Mouse (Mus musculus): Measurements from ENCODE around the gene Cradd. TPM values are rescaled to one million over a fixed set of nuclear protein-coding genes. Genes with fewer than 3 reads are reported as not detected.

The Cradd gene
- total and polyA plus RNA-seq, 3 experiments, result 1.9 to 9.0 TPM; not detected in 1

DNA sequence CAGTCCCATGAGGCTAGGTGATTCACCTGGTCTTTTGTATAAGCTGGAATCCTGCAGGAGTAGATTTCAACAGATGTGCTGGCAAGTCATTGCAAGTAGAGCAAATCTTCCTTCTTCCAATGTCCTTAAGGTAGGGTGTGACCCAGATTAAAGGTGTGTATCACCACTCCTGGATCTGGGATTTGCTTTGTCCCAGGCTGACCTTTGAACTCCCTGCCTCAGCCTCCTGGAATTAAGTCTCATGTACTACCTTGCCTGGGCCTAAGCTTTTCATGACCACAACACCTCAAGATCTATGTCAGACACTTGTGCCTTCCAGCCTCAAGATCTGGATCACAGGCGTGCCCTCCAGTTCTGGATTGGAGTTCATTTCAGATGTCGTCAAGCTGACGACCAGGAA, 41.9 kb downstream of the Cradd start:
- TF ChIP-seq TBP (IDR thresholded peaks at IDR 0.05; ENCODE audit: low read depth, low read length) (no peak), E2F4 (IDR thresholded peaks at IDR 0.05; ENCODE audit: borderline replicate concordance, low read depth, low read length) (no peak), TAL1 (IDR thresholded peaks at IDR 0.05; ENCODE audit: low read length) (no peak), MYC (IDR thresholded peaks at IDR 0.05; ENCODE audit: low read depth, low read length) (no peak), SIN3A (IDR thresholded peaks at IDR 0.05; ENCODE audit: low read length) (no peak), EP300 (IDR thresholded peaks at IDR 0.05; ENCODE audit: low read depth in 1 of 2, low read length in 2 of 2) (no peak), SMC3 (IDR thresholded peaks at IDR 0.05; ENCODE audit: low read depth, low read length) (no peak), CHD1 (IDR thresholded peaks at IDR 0.05; ENCODE audit: low read depth, low read length) (no peak), POLR2AphosphoS2 (IDR thresholded peaks at IDR 0.05; ENCODE audit: low read length) (no peak), KAT2A (conservative IDR thresholded peaks at IDR 0.05; ENCODE audit: low read depth, low read length) (no peak), USF1 (IDR thresholded peaks at IDR 0.05; ENCODE audit: low read depth, low read length) (no peak), ZC3H11A (IDR thresholded peaks at IDR 0.05; ENCODE audit: low read depth, low read length) (no peak), ELF1 (IDR thresholded peaks at IDR 0.05; ENCODE audit: low read depth, low read length) (no peak), RAD21 (IDR thresholded peaks at IDR 0.05; ENCODE audit: low read depth, low read length) (no peak), POLR2AphosphoS5 (IDR thresholded peaks at IDR 0.05; ENCODE audit: borderline replicate concordance, low read depth, low read length) (no peak), TCF12 (IDR thresholded peaks at IDR 0.05; ENCODE audit: low read depth, low read length) (no peak), RCOR1 (IDR thresholded peaks at IDR 0.05; ENCODE audit: low read depth, low read length) (no peak), MAX (IDR thresholded peaks at IDR 0.05; ENCODE audit: low read length) (no peak)
- Histone ChIP-seq H3K27ac (ENCODE audit: control insufficient read depth, low read depth, low read length) (no peak overlapping the region), H3K36me3 (ENCODE audit: control insufficient read depth in 1 of 2, insufficient read depth in 2 of 2, low read length in 2 of 2) (no peaks in the 10 kb centered on the region), H3K4me3 (ENCODE audit: control insufficient read depth in 1 of 2, insufficient read depth in 1 of 2, low read depth in 2 of 2, low read length in 2 of 2) (no peak overlapping the region), H3K27me3 (ENCODE audit: control insufficient read depth in 1 of 2, insufficient read depth in 2 of 2, low read length in 2 of 2) (no peaks in the 10 kb centered on the region), H3K4me1 (ENCODE audit: control insufficient read depth in 1 of 2, insufficient read depth in 2 of 2, low read length in 2 of 2) (peaks cover 3 to 6% of the 10 kb centered on the region in 2 experiments; a peak in 2 of 4 replicates), H3K9ac (ENCODE audit: control insufficient read depth, low read depth, low read length, poor library complexity, severe bottlenecking) (no peak overlapping the region), H3K79me2 (ENCODE audit: control insufficient read depth, insufficient read depth, low read length, poor library complexity) (no peaks in the 10 kb centered on the region), H3K9me3 (replicated peaks; ENCODE audit: insufficient read depth, low read length) (no peaks in the 10 kb centered on the region)
- DNase-seq (ENCODE audit: low read depth, low spot score), result no peak

- Histone ChIP-seq H3K4me3 (ENCODE audit: control insufficient read depth in 1 of 2, insufficient read depth in 1 of 2, low read depth in 2 of 2, low read length in 2 of 2) (no peak overlapping the region), H3K4me1 (ENCODE audit: control insufficient read depth in 1 of 2, insufficient read depth in 2 of 2, low read length in 2 of 2) (peaks cover 3 to 6% of the 10 kb centered on the region in 2 experiments; a peak in 2 of 4 replicates), H3K36me3 (ENCODE audit: control insufficient read depth in 1 of 2, insufficient read depth in 2 of 2, low read length in 2 of 2) (no peaks in the 10 kb centered on the region), H3K9ac (ENCODE audit: control insufficient read depth, low read depth, low read length, poor library complexity, severe bottlenecking) (no peak overlapping the region), H3K9me3 (replicated peaks; ENCODE audit: insufficient read depth, low read length) (no peaks in the 10 kb centered on the region), H3K27ac (ENCODE audit: control insufficient read depth, low read depth, low read length) (no peak overlapping the region), H3K27me3 (ENCODE audit: control insufficient read depth in 1 of 2, insufficient read depth in 2 of 2, low read length in 2 of 2) (no peaks in the 10 kb centered on the region), H3K79me2 (ENCODE audit: control insufficient read depth, insufficient read depth, low read length, poor library complexity) (no peaks in the 10 kb centered on the region)
- no peak for DNase-seq (ENCODE audit: low read depth, low spot score)
- TF ChIP-seq MEF2A (IDR thresholded peaks at IDR 0.05; ENCODE audit: extremely low read depth, insufficient replicate concordance, low read depth, low read length, poor library complexity, severe bottlenecking), result no peak
- no peak for TF ChIP-seq GABPA (IDR thresholded peaks at IDR 0.05; ENCODE audit: low read depth, low read length)
- no peak for TF ChIP-seq POLR2AphosphoS2 (IDR thresholded peaks at IDR 0.05; ENCODE audit: low read length)
- TF ChIP-seq CHD2 (IDR thresholded peaks at IDR 0.05; ENCODE audit: low read length), result no peak
- no peak for TF ChIP-seq E2F4 (IDR thresholded peaks at IDR 0.05; ENCODE audit: borderline replicate concordance, low read depth, low read length)
- no peak for TF ChIP-seq MXI1 (IDR thresholded peaks at IDR 0.05; ENCODE audit: low read depth, low read length)
- TF ChIP-seq TCF12 (IDR thresholded peaks at IDR 0.05; ENCODE audit: low read depth, low read length), result no peak
- TF ChIP-seq MYB (IDR thresholded peaks at IDR 0.05; ENCODE audit: low read depth, low read length), result no peak
Measured at GRCm38 (mm10) chr10:95281466-95281990, 42.4 kb downstream of the Cradd start.
